Mouse (Mus musculus): ENCODE results near the gene Tbc1d5.

Tbc1d5 gene

GRCm38 (mm10) chr17:51023227-51023626, 155.9 kb downstream of the Tbc1d5 start:
- Histone ChIP-seq H3K9me3 (ENCODE audit: low read length) (no peaks in the 10 kb centered on the region), H3K4me1 (replicated peaks; ENCODE audit: low read depth, low read length) (no peaks in the 10 kb centered on the region), H3K36me3 (ENCODE audit: insufficient read depth, low read length) (no peaks in the 10 kb centered on the region), H3K27me3 (ENCODE audit: insufficient read depth, low read length) (no peaks in the 10 kb centered on the region), H3K4me3 (replicated peaks; ENCODE audit: low read length) (no peak overlapping the region)
- TF ChIP-seq NANOG (IDR thresholded peaks at IDR 0.05; ENCODE audit: borderline replicate concordance, low read length) (no peak), CTCF (conservative IDR thresholded peaks at IDR 0.05; ENCODE audit: low read length) (no peak), POU5F1 (IDR thresholded peaks at IDR 0.05; ENCODE audit: borderline replicate concordance, low read length) (no peak)

GRCm38 (mm10) chr17:51016384-51016783, 162.8 kb downstream of the Tbc1d5 start:
- no peaks in the 10 kb centered on the region for H3K27me3 ChIP-seq (ENCODE audit: insufficient read depth, low read length)
- H3K36me3 ChIP-seq (ENCODE audit: insufficient read depth, low read length) = no peaks in the 10 kb centered on the region
- H3K4me3 ChIP-seq (replicated peaks; ENCODE audit: low read length) = no peak overlapping the region
- H3K4me1 ChIP-seq (replicated peaks; ENCODE audit: low read depth, low read length) = no peaks in the 10 kb centered on the region
- H3K9me3 ChIP-seq (ENCODE audit: low read length) = no peaks in the 10 kb centered on the region
- no peak for TF ChIP-seq POU5F1 (IDR thresholded peaks at IDR 0.05; ENCODE audit: borderline replicate concordance, low read length)
- TF ChIP-seq NANOG (IDR thresholded peaks at IDR 0.05; ENCODE audit: borderline replicate concordance, low read length) = no peak
- no peak for TF ChIP-seq CTCF (conservative IDR thresholded peaks at IDR 0.05; ENCODE audit: low read length)

GRCm38 (mm10) chr17:51013908-51014307, 165.2 kb downstream of the Tbc1d5 start:
- H3K4me1 ChIP-seq (replicated peaks; ENCODE audit: low read depth, low read length) = no peaks in the 10 kb centered on the region
- TF ChIP-seq NANOG (IDR thresholded peaks at IDR 0.05; ENCODE audit: borderline replicate concordance, low read length) (no peak), POU5F1 (IDR thresholded peaks at IDR 0.05; ENCODE audit: borderline replicate concordance, low read length) (no peak), CTCF (conservative IDR thresholded peaks at IDR 0.05; ENCODE audit: low read length) (no peak)
- H3K9me3 ChIP-seq (ENCODE audit: low read length) = no peaks in the 10 kb centered on the region
- H3K4me3 ChIP-seq (replicated peaks; ENCODE audit: low read length) = no peak overlapping the region
- H3K36me3 ChIP-seq (ENCODE audit: insufficient read depth, low read length) = no peaks in the 10 kb centered on the region
- H3K27me3 ChIP-seq (ENCODE audit: insufficient read depth, low read length) = no peaks in the 10 kb centered on the region

- Histone ChIP-seq H3K27me3 (ENCODE audit: insufficient read depth, low read length) (no peaks in the 10 kb centered on the region), H3K36me3 (ENCODE audit: insufficient read depth, low read length) (no peaks in the 10 kb centered on the region), H3K4me3 (replicated peaks; ENCODE audit: low read length) (no peak overlapping the region), H3K9me3 (ENCODE audit: low read length) (no peaks in the 10 kb centered on the region), H3K4me1 (replicated peaks; ENCODE audit: low read depth, low read length) (no peaks in the 10 kb centered on the region)
- TF ChIP-seq NANOG (IDR thresholded peaks at IDR 0.05; ENCODE audit: borderline replicate concordance, low read length) (no peak), POU5F1 (IDR thresholded peaks at IDR 0.05; ENCODE audit: borderline replicate concordance, low read length) (no peak), CTCF (conservative IDR thresholded peaks at IDR 0.05; ENCODE audit: low read length) (no peak)
Measured at GRCm38 (mm10) chr17:51003179-51003578, 176.0 kb downstream of the Tbc1d5 start.

GRCm38 (mm10) chr17:50998216-50998615, 180.9 kb downstream of the Tbc1d5 start:
- Histone ChIP-seq H3K4me3 (replicated peaks; ENCODE audit: low read length) (no peak overlapping the region), H3K4me1 (replicated peaks; ENCODE audit: low read depth, low read length) (no peaks in the 10 kb centered on the region), H3K27me3 (ENCODE audit: insufficient read depth, low read length) (no peaks in the 10 kb centered on the region), H3K9me3 (ENCODE audit: low read length) (no peaks in the 10 kb centered on the region), H3K36me3 (ENCODE audit: insufficient read depth, low read length) (no peaks in the 10 kb centered on the region)
- TF ChIP-seq NANOG (IDR thresholded peaks at IDR 0.05; ENCODE audit: borderline replicate concordance, low read length) (no peak), POU5F1 (IDR thresholded peaks at IDR 0.05; ENCODE audit: borderline replicate concordance, low read length) (no peak), CTCF (conservative IDR thresholded peaks at IDR 0.05; ENCODE audit: low read length) (no peak)

GRCm38 (mm10) chr17:50993294-50993993, 185.7 kb downstream of the Tbc1d5 start:
- H3K4me3 ChIP-seq (replicated peaks; ENCODE audit: low read length) = no peak overlapping the region
- H3K36me3 ChIP-seq (ENCODE audit: insufficient read depth, low read length) = no peaks in the 10 kb centered on the region
- no peaks in the 10 kb centered on the region for H3K9me3 ChIP-seq (ENCODE audit: low read length)
- no peaks in the 10 kb centered on the region for H3K4me1 ChIP-seq (replicated peaks; ENCODE audit: low read depth, low read length)
- TF ChIP-seq NANOG (IDR thresholded peaks at IDR 0.05; ENCODE audit: borderline replicate concordance, low read length) = no peak
- no peak for TF ChIP-seq CTCF (conservative IDR thresholded peaks at IDR 0.05; ENCODE audit: low read length)
- TF ChIP-seq POU5F1 (IDR thresholded peaks at IDR 0.05; ENCODE audit: borderline replicate concordance, low read length) = no peak
- H3K27me3 ChIP-seq (ENCODE audit: insufficient read depth, low read length) = no peaks in the 10 kb centered on the region

- Histone ChIP-seq H3K4me3 (replicated peaks; ENCODE audit: low read length) (no peak overlapping the region), H3K27me3 (ENCODE audit: insufficient read depth, low read length) (no peaks in the 10 kb centered on the region), H3K4me1 (replicated peaks; ENCODE audit: low read depth, low read length) (no peaks in the 10 kb centered on the region), H3K9me3 (ENCODE audit: low read length) (no peaks in the 10 kb centered on the region), H3K36me3 (ENCODE audit: insufficient read depth, low read length) (no peaks in the 10 kb centered on the region)
- TF ChIP-seq POU5F1 (IDR thresholded peaks at IDR 0.05; ENCODE audit: borderline replicate concordance, low read length) (no peak), CTCF (conservative IDR thresholded peaks at IDR 0.05; ENCODE audit: low read length) (no peak), NANOG (IDR thresholded peaks at IDR 0.05; ENCODE audit: borderline replicate concordance, low read length) (no peak)
Measured at GRCm38 (mm10) chr17:50990770-50991405, 188.3 kb downstream of the Tbc1d5 start.

- no peaks in the 10 kb centered on the region for H3K9me3 ChIP-seq (ENCODE audit: low read length)
- H3K27me3 ChIP-seq (ENCODE audit: insufficient read depth, low read length) = no peaks in the 10 kb centered on the region
- TF ChIP-seq NANOG (IDR thresholded peaks at IDR 0.05; ENCODE audit: borderline replicate concordance, low read length) (no peak), POU5F1 (IDR thresholded peaks at IDR 0.05; ENCODE audit: borderline replicate concordance, low read length) (no peak), CTCF (conservative IDR thresholded peaks at IDR 0.05; ENCODE audit: low read length) (no peak)
- H3K36me3 ChIP-seq (ENCODE audit: insufficient read depth, low read length) = no peaks in the 10 kb centered on the region
- no peaks in the 10 kb centered on the region for H3K4me1 ChIP-seq (replicated peaks; ENCODE audit: low read depth, low read length)
- no peak overlapping the region for H3K4me3 ChIP-seq (replicated peaks; ENCODE audit: low read length)
Measured at GRCm38 (mm10) chr17:50987935-50988334, 191.2 kb downstream of the Tbc1d5 start.

All from E14TG2a.4 (cell line).